Mouse (Mus musculus) kidney, embryonic 15.5 days (tissue): ENCODE measurements around the gene Atp5j2. TPM values are rescaled to one million over a fixed set of nuclear protein-coding genes. Genes with fewer than 3 reads are reported as not detected.
"Not testable (repeated sequence)": the region's sequence is repeated elsewhere in the genome, so short reads cannot be mapped to it uniquely, and the experiment has no call there.

Experiments
- ATAC-seq: fragments of 200-750 bp; cut with Nextera tagmentation; replicated peaks from 2 replicates; pipeline ENCODE4 v1.8.0; 2017; ENCODE audit warnings: moderate TSS enrichment; ENCODE audit not compliant: low FRiP score
- H3K27ac ChIP-seq: fragments of 300-500 bp; sonication (generic); 2 replicates; pipeline ENCODE4 v1.5.1; 2015; ENCODE audit warnings: mild to moderate bottlenecking, inconsistent platforms
- H3K27me3 ChIP-seq: fragments of 300-500 bp; sonication (generic); 2 replicates; pipeline ENCODE4 v1.6.1; 2015; ENCODE audit warnings: inconsistent platforms
- H3K36me3 ChIP-seq: fragments of 300-500 bp; sonication (generic); 2 replicates; pipeline ENCODE4 v1.6.1; 2015; ENCODE audit warnings: inconsistent platforms
- H3K4me1 ChIP-seq: fragments of 300-500 bp; sonication (generic); 2 replicates; pipeline ENCODE4 v1.6.1; 2015; ENCODE audit warnings: inconsistent platforms
- H3K4me2 ChIP-seq: fragments of 300-500 bp; sonication (generic); 2 replicates; pipeline ENCODE4 v1.6.1; 2015; ENCODE audit warnings: moderate library complexity, mild to moderate bottlenecking, inconsistent platforms
- H3K4me3 ChIP-seq: fragments of 300-500 bp; sonication (generic); replicated peaks from 2 replicates; pipeline ENCODE4 v1.5.1; 2015; ENCODE audit warnings: mild to moderate bottlenecking, inconsistent platforms
- H3K9ac ChIP-seq: fragments of 300-500 bp; sonication (generic); 2 replicates; pipeline ENCODE4 v1.6.1; 2015; ENCODE audit warnings: mild to moderate bottlenecking, inconsistent platforms
- H3K9me3 ChIP-seq: fragments of 300-500 bp; sonication (generic); replicated peaks from 2 replicates; pipeline ENCODE4 v1.6.1; 2016; ENCODE audit warnings: inconsistent platforms
- whole genome bisulfite sequencing: fragments of 180-500 bp; shearing (Covaris S2); methylation state at CpG from one replicate; pipeline ENCODE4 v1.1.7; 2015; ENCODE audit warnings: mixed read lengths; 5-methylcytosine and 5-hydroxymethylcytosine counted together
- polyA plus RNA-seq: library from polyadenylated mRNA; unstranded; fragments of >200 nt; fragmentation: Nextera tagmentation; extraction: Ambion mirVana; gene quantifications from 2 replicates; pipeline ENCODE4 v1.2.1, GENCODE M21; 2015

Gene Atp5j2
- polyA plus RNA-seq = 744 and 779 TPM in 2 replicates

- ATAC-seq = no peak
- Histone ChIP-seq H3K27ac (peak within 1 kb of the TSS; percentile 86), H3K4me3 (peak within 1 kb of the TSS; percentile 81), H3K9me3 (no peaks in the 10 kb centered on the region), H3K4me2 (peak within 1 kb of the TSS; percentile 73), H3K9ac (peak within 1 kb of the TSS; percentile 92), H3K27me3 (no peaks in the 10 kb centered on the region), H3K36me3 (peaks cover 56% of the 10 kb centered on the region), H3K4me1 (peaks cover 20% of the 10 kb centered on the region)
- 95% methylated on average over 2 of the region's 2 CpGs for WGBS
Measured at GRCm38 (mm10) chr5:145191962-145192361, at the start of gene Atp5j2. Atp5j2 (minus strand) TSS chr5:145192062.

GRCm38 (mm10) chr5:145234636-145235035, 42.8 kb upstream of the Atp5j2 start:
- H3K4me1 ChIP-seq = peaks cover 15% of the 10 kb centered on the region
- H3K9ac ChIP-seq = no peak overlapping the region
- no peaks in the 10 kb centered on the region for H3K9me3 ChIP-seq
- peaks cover 61% of the 10 kb centered on the region for H3K36me3 ChIP-seq
- no peak for ATAC-seq
- H3K27me3 ChIP-seq = no peaks in the 10 kb centered on the region
- H3K27ac ChIP-seq = no peak overlapping the region
- no peak overlapping the region for H3K4me2 ChIP-seq
- H3K4me3 ChIP-seq = no peak overlapping the region

GRCm38 (mm10) chr5:145231893-145232411, 40.1 kb upstream of the Atp5j2 start:
- peak; percentile 67 for ATAC-seq
- Histone ChIP-seq H3K36me3 (peaks cover 36% of the 10 kb centered on the region), H3K9ac (peak overlapping the region; percentile 96), H3K27me3 (no peaks in the 10 kb centered on the region), H3K4me3 (peak overlapping the region; percentile 92), H3K27ac (peak overlapping the region; percentile 86), H3K4me2 (peak overlapping the region; percentile 75), H3K4me1 (peaks cover 15% of the 10 kb centered on the region), H3K9me3 (no peaks in the 10 kb centered on the region)
- under 1% methylated on average over 39 of the region's 49 CpGs for WGBS

GRCm38 (mm10) chr5:145231367-145231871, 39.6 kb upstream of the Atp5j2 start, which contains the start of gene Zfp655:
Zfp655 (plus strand) TSS chr5:145231715.
- Histone ChIP-seq H3K27me3 (no peaks in the 10 kb centered on the region), H3K27ac (peak within 1 kb of the TSS; percentile 86), H3K4me1 (peaks cover 15% of the 10 kb centered on the region), H3K9me3 (no peaks in the 10 kb centered on the region), H3K9ac (peak within 1 kb of the TSS; percentile 96), H3K4me3 (peak within 1 kb of the TSS; percentile 92), H3K36me3 (peaks cover 32% of the 10 kb centered on the region), H3K4me2 (peak within 1 kb of the TSS; percentile 75)
- under 1% methylated on average over 42 of the region's 42 CpGs for WGBS
- ATAC-seq = peak; percentile 99

- H3K4me2 ChIP-seq = peak overlapping the region; percentile 75; the same call in 1 of the 2 replicates
- H3K27me3 ChIP-seq = no peaks in the 10 kb centered on the region
- H3K4me1 ChIP-seq = peaks cover 15% of the 10 kb centered on the region
- peaks cover 24% of the 10 kb centered on the region for H3K36me3 ChIP-seq
- WGBS = 81% methylated on average over 4 of the region's 4 CpGs
- no peak overlapping the region for H3K9ac ChIP-seq
- H3K4me3 ChIP-seq = peak overlapping the region; percentile 92; the same call in 1 of the 2 replicates
- no peak for ATAC-seq
- no peaks in the 10 kb centered on the region for H3K9me3 ChIP-seq
- peak overlapping the region; percentile 86; the same call in 1 of the 2 replicates for H3K27ac ChIP-seq
Measured at GRCm38 (mm10) chr5:145230641-145231040, 38.8 kb upstream of the Atp5j2 start.

GRCm38 (mm10) chr5:145229283-145229682, 37.4 kb upstream of the Atp5j2 start:
- peaks cover 15% of the 10 kb centered on the region for H3K4me1 ChIP-seq
- ATAC-seq, H3K27ac ChIP-seq, H3K9me3 ChIP-seq, H3K9ac ChIP-seq, H3K27me3 ChIP-seq, H3K4me3 ChIP-seq, H3K4me2 ChIP-seq: not testable (repeated sequence)
- 88% methylated on average over 6 of the region's 6 CpGs for WGBS
- H3K36me3 ChIP-seq = peaks cover 10% of the 10 kb centered on the region

GRCm38 (mm10) chr5:145226453-145226852, 34.6 kb upstream of the Atp5j2 start:
- H3K4me2 ChIP-seq = no peak overlapping the region
- no peaks in the 10 kb centered on the region for H3K27me3 ChIP-seq
- no peak overlapping the region for H3K4me3 ChIP-seq
- 63% methylated on average over 2 of the region's 2 CpGs for WGBS
- H3K9ac ChIP-seq = no peak overlapping the region
- peaks cover 7% of the 10 kb centered on the region for H3K36me3 ChIP-seq
- no peak for ATAC-seq
- peaks cover 3% of the 10 kb centered on the region for H3K4me1 ChIP-seq
- H3K27ac ChIP-seq = no peak overlapping the region
- H3K9me3 ChIP-seq = no peaks in the 10 kb centered on the region

- Histone ChIP-seq H3K27me3 (no peaks in the 10 kb centered on the region), H3K36me3 (peaks cover 37% of the 10 kb centered on the region), H3K4me3 (no peak overlapping the region), H3K4me1 (no peaks in the 10 kb centered on the region), H3K27ac (no peak overlapping the region), H3K9me3 (no peaks in the 10 kb centered on the region), H3K4me2 (no peak overlapping the region), H3K9ac (no peak overlapping the region)
- 80% methylated on average over 12 of the region's 12 CpGs for WGBS
- no peak for ATAC-seq
Measured at GRCm38 (mm10) chr5:145223395-145223794, 31.5 kb upstream of the Atp5j2 start.

GRCm38 (mm10) chr5:145222840-145223239, 31.0 kb upstream of the Atp5j2 start:
- ATAC-seq = no peak
- no peak overlapping the region for H3K27ac ChIP-seq
- H3K27me3 ChIP-seq = no peaks in the 10 kb centered on the region
- no peak overlapping the region for H3K4me2 ChIP-seq
- no peaks in the 10 kb centered on the region for H3K4me1 ChIP-seq
- no peaks in the 10 kb centered on the region for H3K9me3 ChIP-seq
- H3K36me3 ChIP-seq = peaks cover 42% of the 10 kb centered on the region
- WGBS = 86% methylated on average over 5 of the region's 5 CpGs
- no peak overlapping the region for H3K9ac ChIP-seq
- H3K4me3 ChIP-seq = no peak overlapping the region

GRCm38 (mm10) chr5:145219981-145220380, 28.1 kb upstream of the Atp5j2 start:
- Histone ChIP-seq H3K9ac (no peak overlapping the region), H3K9me3 (no peaks in the 10 kb centered on the region), H3K36me3 (peaks cover 51% of the 10 kb centered on the region)

GRCm38 (mm10) chr5:145218671-145219070, 26.8 kb upstream of the Atp5j2 start:
- Histone ChIP-seq H3K4me1 (no peaks in the 10 kb centered on the region), H3K36me3 (peaks cover 63% of the 10 kb centered on the region), H3K4me2 (no peak overlapping the region), H3K9ac (no peak overlapping the region), H3K4me3 (no peak overlapping the region), H3K9me3 (no peaks in the 10 kb centered on the region), H3K27me3 (no peaks in the 10 kb centered on the region), H3K27ac (no peak overlapping the region)
- 96% methylated on average over 20 of the region's 20 CpGs for WGBS
- no peak for ATAC-seq

More at GRCm38 (mm10) chr5:145219981-145220380, 28.1 kb upstream of the Atp5j2 start:
- ATAC-seq = no peak
- WGBS = 92% methylated on average over 8 of the region's 8 CpGs
- Histone ChIP-seq H3K27ac (no peak overlapping the region), H3K4me2 (no peak overlapping the region), H3K4me1 (no peaks in the 10 kb centered on the region), H3K4me3 (no peak overlapping the region), H3K27me3 (no peaks in the 10 kb centered on the region)

- Histone ChIP-seq H3K4me2 (no peak overlapping the region), H3K36me3 (peaks cover 67% of the 10 kb centered on the region), H3K9me3 (no peaks in the 10 kb centered on the region), H3K4me1 (no peaks in the 10 kb centered on the region), H3K27me3 (no peaks in the 10 kb centered on the region), H3K4me3 (no peak overlapping the region), H3K9ac (no peak overlapping the region), H3K27ac (no peak overlapping the region)
- 97% methylated on average over 21 of the region's 21 CpGs for WGBS
- ATAC-seq = no peak
Measured at GRCm38 (mm10) chr5:145218206-145218605, 26.3 kb upstream of the Atp5j2 start.
